Mouse (Mus musculus) gastrocnemius, adult 2 months (tissue): ENCODE results near the gene Tnfrsf19. TPM values are rescaled to one million over a fixed set of nuclear protein-coding genes. Genes with fewer than 3 reads are reported as not detected.
A peak's percentile ranks its signal among the peaks of the same experiment; 100 is the strongest.

Source experiments
- DNase-seq: peaks from one replicate; pipeline ENCODE4 v3.0.0; 2022
- H3K27ac ChIP-seq: fragments of 200-600 bp; 2 replicates; pipeline ENCODE4 v1.8.1; 2022; ENCODE audit warnings: mild to moderate bottlenecking
- H3K4me3 ChIP-seq: fragments of 200-600 bp; 2 replicates; pipeline ENCODE4 v1.8.1; 2022; ENCODE audit warnings: mild to moderate bottlenecking, moderate library complexity
- CTCF ChIP-seq: fragments of 200-600 bp; IDR thresholded peaks from 2 replicates; pipeline ENCODE4 v1.8.1; 2022; ENCODE audit warnings: antibody characterized with exemption, mild to moderate bottlenecking, moderate library complexity
- intact Hi-C: fragments of 180-260 bp; cut with DNase I; formaldehyde crosslinking; loops from one replicate; pipeline ENCODE4 v1.15.1; 2025
- total RNA-seq, 2 experiments: library from RNA; stranded (reverse); gene quantifications; 2 replicates each; pipeline ENCODE4 v1.2.3; 2021

Tnfrsf19 gene
- total RNA-seq, 2 experiments from 2014 or later = 2.8 to 11.1 TPM

- peak overlapping the region; percentile 80 for H3K4me3 ChIP-seq
- TF ChIP-seq CTCF = no peak
- H3K27ac ChIP-seq = peak overlapping the region; percentile 83
- intact Hi-C loops = loop anchor here (5.0 kb wide), 1 partner anchor 52 kb away; no protein-coding TSS in a partner anchor
- DNase-seq = peak; percentile 25
Measured at GRCm38 (mm10) chr14:61045446-61046090, 722 bp downstream of the Tnfrsf19 start.

DNA sequence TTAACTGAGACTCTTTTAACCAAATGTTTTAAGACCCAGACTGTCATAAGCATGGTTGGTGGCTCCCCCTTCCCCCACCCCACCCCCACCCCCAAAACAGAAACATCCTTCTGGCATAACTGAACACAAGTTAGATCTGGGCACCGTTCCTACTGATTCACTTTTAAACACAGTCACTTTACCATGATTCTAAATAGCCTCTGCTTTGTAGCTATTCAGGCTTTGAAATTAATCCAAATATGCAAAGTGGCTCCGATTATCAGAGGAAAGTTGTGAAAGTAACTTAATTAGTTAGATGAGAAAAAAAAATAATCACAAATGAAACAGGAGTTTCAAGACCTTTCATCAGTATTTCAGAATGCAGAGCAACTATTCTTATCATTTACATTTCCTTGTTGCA is 2.0 kb downstream of the Tnfrsf19 start:
- TF ChIP-seq CTCF = no peak
- Histone ChIP-seq H3K27ac (peak overlapping the region; percentile 83), H3K4me3 (peak overlapping the region; percentile 80)
- intact Hi-C loops = no loop called here
- DNase-seq = no peak

DNA sequence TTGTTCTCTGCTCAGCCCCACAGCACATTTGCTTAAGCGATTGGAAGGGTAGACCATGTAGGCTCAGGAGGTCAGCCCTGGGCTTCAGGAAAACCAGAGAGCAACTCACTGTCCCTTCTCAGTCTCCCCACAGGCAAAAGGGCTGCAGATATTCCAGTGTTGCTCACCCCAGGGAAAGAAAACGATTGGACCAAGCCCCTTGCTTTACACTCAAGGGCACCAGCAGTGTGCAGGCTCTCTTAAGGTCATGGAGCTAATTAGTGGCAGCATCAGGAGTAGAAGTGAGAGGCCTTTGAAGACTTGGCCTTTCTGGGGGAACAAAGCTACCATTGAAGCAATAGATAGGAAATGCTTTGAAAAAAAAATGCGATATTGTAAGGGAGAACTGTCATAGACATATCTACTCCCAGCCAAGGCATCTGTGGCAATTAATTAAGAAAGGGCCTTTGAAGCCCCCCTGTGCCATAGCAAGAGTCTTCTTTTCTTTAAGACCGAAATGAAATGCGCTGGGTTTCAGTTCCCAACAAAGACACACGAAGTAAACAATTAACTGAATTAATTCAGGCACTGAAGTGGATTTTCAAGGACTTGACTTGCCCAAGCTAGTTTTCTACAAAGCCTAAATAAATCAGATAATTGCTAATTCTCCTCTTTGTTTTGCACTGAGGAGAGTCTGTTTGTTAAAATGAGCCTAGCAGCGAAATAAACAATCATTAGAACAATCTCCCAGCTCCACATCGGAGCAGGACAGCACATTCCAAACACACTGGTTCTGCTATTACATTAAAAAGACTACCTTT is 2.6 kb downstream of the Tnfrsf19 start:
- no peak for DNase-seq
- peak overlapping the region; percentile 83 for H3K27ac ChIP-seq
- intact Hi-C loops = no loop called here
- no peak for TF ChIP-seq CTCF
- H3K4me3 ChIP-seq = peak overlapping the region; percentile 80

GRCm38 (mm10) chr14:61042291-61042690 is 4.0 kb downstream of the Tnfrsf19 start:
- Histone ChIP-seq H3K4me3 (no peak overlapping the region), H3K27ac (no peak overlapping the region)
- no peak for TF ChIP-seq CTCF
- intact Hi-C loops = no loop called here
- DNase-seq = no peak

GRCm38 (mm10) chr14:61040236-61040635 is 6.1 kb downstream of the Tnfrsf19 start:
- H3K27ac ChIP-seq = no peak overlapping the region
- no peak for TF ChIP-seq CTCF
- intact Hi-C loops = no loop called here

GRCm38 (mm10) chr14:61038082-61038472 is 8.2 kb downstream of the Tnfrsf19 start:
- DNase-seq = no peak
- TF ChIP-seq CTCF = no peak
- Histone ChIP-seq H3K4me3 (peak overlapping the region; percentile 80), H3K27ac (no peak overlapping the region; the same call in 1 of the 2 replicates)
- intact Hi-C loops = no loop called here

More at GRCm38 (mm10) chr14:61040236-61040635, 6.1 kb downstream of the Tnfrsf19 start:
- DNase-seq = no peak
- no peak overlapping the region for H3K4me3 ChIP-seq

DNA sequence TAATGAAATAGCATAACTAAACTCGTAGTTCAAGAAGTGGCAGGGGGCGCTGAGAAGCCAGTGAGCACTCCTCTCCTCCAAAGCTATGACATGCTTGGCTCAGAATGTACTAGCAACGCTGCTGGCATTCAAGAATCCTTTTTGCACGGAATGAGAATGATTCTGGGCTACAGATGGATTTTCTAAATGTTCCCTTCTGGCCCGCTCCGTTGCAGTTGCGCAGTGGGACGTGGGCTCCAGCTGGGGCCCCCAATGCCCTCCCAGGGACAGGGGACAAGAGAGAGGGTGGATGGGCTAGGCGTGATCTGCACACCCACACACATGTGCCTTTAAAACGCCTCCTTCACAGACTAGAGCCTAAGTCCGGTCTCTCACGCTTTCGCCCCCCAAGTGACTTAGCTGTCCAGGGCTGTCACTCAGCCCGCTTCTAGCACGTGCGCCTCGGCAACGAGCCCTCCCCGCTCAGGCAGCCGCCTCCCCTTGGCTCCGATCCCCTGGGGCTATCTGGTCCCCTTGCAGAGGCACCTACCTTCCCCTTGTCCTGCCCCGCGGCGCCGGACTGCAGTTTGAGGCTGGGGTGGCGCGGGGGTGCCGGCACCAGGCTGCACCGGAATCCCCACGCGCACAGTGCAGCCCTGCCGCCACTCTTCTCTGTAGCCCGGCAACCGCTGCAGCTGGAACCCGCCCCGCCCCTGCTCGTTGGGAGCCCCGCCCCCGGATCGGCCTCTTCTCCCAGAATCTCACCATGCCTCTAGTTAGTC is 8.8 kb downstream of the Tnfrsf19 start:
- DNase-seq = peak; percentile 74
- intact Hi-C loops = no loop called here
- Histone ChIP-seq H3K4me3 (peak overlapping the region; percentile 80), H3K27ac (peak overlapping the region; percentile 49)
- TF ChIP-seq CTCF = no peak

GRCm38 (mm10) chr14:61030366-61030765 is 15.9 kb downstream of the Tnfrsf19 start:
- no peak overlapping the region for H3K4me3 ChIP-seq
- H3K27ac ChIP-seq = no peak overlapping the region
- TF ChIP-seq CTCF = no peak
- intact Hi-C loops = no loop called here
- peak; percentile 24 for DNase-seq

- H3K4me3 ChIP-seq = no peak overlapping the region
- no peak overlapping the region for H3K27ac ChIP-seq
- no peak for DNase-seq
- TF ChIP-seq CTCF = no peak
- intact Hi-C loops = no loop called here
Measured at GRCm38 (mm10) chr14:61024006-61024405, 22.3 kb downstream of the Tnfrsf19 start.

- no peak for DNase-seq
- Histone ChIP-seq H3K27ac (no peak overlapping the region), H3K4me3 (no peak overlapping the region)
- intact Hi-C loops = no loop called here
- TF ChIP-seq CTCF = no peak
Measured at GRCm38 (mm10) chr14:61022383-61022782, 23.9 kb downstream of the Tnfrsf19 start.

- Histone ChIP-seq H3K27ac (no peak overlapping the region), H3K4me3 (no peak overlapping the region)
- TF ChIP-seq CTCF = no peak
- intact Hi-C loops = no loop called here
- DNase-seq = no peak
Measured at GRCm38 (mm10) chr14:61020968-61021367, 25.3 kb downstream of the Tnfrsf19 start.

- no peak for DNase-seq
- H3K4me3 ChIP-seq = no peak overlapping the region
- TF ChIP-seq CTCF = no peak
- H3K27ac ChIP-seq = no peak overlapping the region
- intact Hi-C loops = no loop called here
Measured at GRCm38 (mm10) chr14:61019880-61020279, 26.4 kb downstream of the Tnfrsf19 start.

GRCm38 (mm10) chr14:61014544-61014943 is 31.7 kb downstream of the Tnfrsf19 start:
- Histone ChIP-seq H3K27ac (no peak overlapping the region), H3K4me3 (no peak overlapping the region)
- no peak for DNase-seq
- intact Hi-C loops = no loop called here
- TF ChIP-seq CTCF = no peak
